Mouse (Mus musculus) mature B cell (primary cell): Measurements from ENCODE around the gene Paqr9.

Experiments
- in situ Hi-C: fragments of 300-500 bp; cut with MboI; formaldehyde crosslinking; loops from 2 replicates; pipeline ENCODE4 v1.14.3; 2019

Paqr9 gene

GRCm38 (mm10) chr9:95578366-95578895 is 19.0 kb downstream of the Paqr9 start:
- in situ Hi-C loops = no loop called here

GRCm38 (mm10) chr9:95581021-95581757 is 21.7 kb downstream of the Paqr9 start:
- in situ Hi-C loops = no loop called here

GRCm38 (mm10) chr9:95581758-95582515 is 22.5 kb downstream of the Paqr9 start:
- in situ Hi-C loops = no loop called here

- in situ Hi-C loops = no loop called here
These were observed 23.1 kb downstream of the Paqr9 start for GRCm38 (mm10) chr9:95582555-95582954.

- in situ Hi-C loops = no loop called here
These were observed 26.6 kb downstream of the Paqr9 start for GRCm38 (mm10) chr9:95586046-95586445.

GRCm38 (mm10) chr9:95588070-95588469 is 28.6 kb downstream of the Paqr9 start:
- in situ Hi-C loops = no loop called here

GRCm38 (mm10) chr9:95594291-95594690 is 34.8 kb downstream of the Paqr9 start:
- in situ Hi-C loops = no loop called here

- in situ Hi-C loops = no loop called here
These were observed 38.2 kb downstream of the Paqr9 start for GRCm38 (mm10) chr9:95597466-95598178.

- in situ Hi-C loops = no loop called here
These were observed 38.8 kb downstream of the Paqr9 start for GRCm38 (mm10) chr9:95598179-95598721.

- in situ Hi-C loops = no loop called here
These were observed 39.9 kb downstream of the Paqr9 start for GRCm38 (mm10) chr9:95599399-95599798.

- in situ Hi-C loops = no loop called here
These were observed 43.4 kb downstream of the Paqr9 start for GRCm38 (mm10) chr9:95602849-95603248.

- in situ Hi-C loops = no loop called here
These were observed 43.9 kb downstream of the Paqr9 start for GRCm38 (mm10) chr9:95603316-95603715.

- in situ Hi-C loops = no loop called here
These were observed 47.7 kb downstream of the Paqr9 start for GRCm38 (mm10) chr9:95607196-95607595.

- in situ Hi-C loops = no loop called here
These were observed 52.9 kb downstream of the Paqr9 start for GRCm38 (mm10) chr9:95612246-95612768.

- in situ Hi-C loops = no loop called here
These were observed 54.1 kb downstream of the Paqr9 start for GRCm38 (mm10) chr9:95613426-95614127.

GRCm38 (mm10) chr9:95614861-95615615 is 55.6 kb downstream of the Paqr9 start:
- in situ Hi-C loops = no loop called here

- in situ Hi-C loops = no loop called here
These were observed 56.5 kb downstream of the Paqr9 start for GRCm38 (mm10) chr9:95615961-95616360.
